Mouse (Mus musculus): ENCODE results near the gene Tgm4. TPM values are rescaled to one million over a fixed set of nuclear protein-coding genes. Genes with fewer than 3 reads are reported as not detected.

Gene Tgm4
- 0.52 and 0.60 TPM in 2 replicates for polyA plus RNA-seq (2012; rRNA removed)

DNA sequence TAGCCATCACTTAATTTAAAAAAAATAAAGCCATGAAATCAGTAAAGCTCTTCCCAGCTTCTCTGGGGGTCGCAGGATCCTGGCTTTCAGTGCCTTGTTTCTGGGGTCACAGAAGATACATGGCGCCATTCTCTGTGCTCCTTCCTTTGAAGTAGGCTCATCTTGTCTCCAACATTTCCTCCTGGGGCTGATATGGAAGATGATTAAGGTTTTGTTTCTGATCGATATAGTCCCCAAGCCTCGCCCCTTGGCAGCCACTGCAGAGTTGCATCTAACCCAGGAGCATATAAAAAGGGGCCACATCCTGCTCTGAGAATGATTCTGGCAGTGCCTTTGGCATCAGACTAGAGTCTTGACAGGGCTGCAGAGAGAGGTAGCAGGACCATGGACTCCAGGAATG, at the start of gene Tgm4:
Gene Tgm4 (plus strand): TSS at position 301 of the 400 bp plus-strand sequence.

GRCm38 (mm10) chr9:123020995-123021631, 13.4 kb upstream of the Tgm4 start, which contains the start of gene Tmem42:
Tmem42 (plus strand) TSS chr9:123021326.

GRCm38 (mm10) chr9:123112805-123113521, 78.4 kb downstream of the Tgm4 start, which contains the start of the genes Zdhhc3 and Exosc7:
Zdhhc3 (minus strand) TSS chr9:123113205.
Exosc7 (plus strand) TSS chr9:123113215.

Other genes with a start within 250 kb of the Tgm4 start
- 7.1 and 7.6 TPM in 2 replicates for gene Tcaim, start 229.2 kb upstream of the Tgm4 start, polyA plus RNA-seq (2012; rRNA removed)
- not detected in 2 replicates for gene Gm35549, start 190.7 kb upstream of the Tgm4 start, polyA plus RNA-seq (2012; rRNA removed)
- 186 and 197 TPM in 2 replicates for gene Zfp445, start 168.7 kb upstream of the Tgm4 start, polyA plus RNA-seq (2012; rRNA removed)
- 5.5 and 5.9 TPM in 2 replicates for gene Zkscan7, start 149.0 kb upstream of the Tgm4 start, polyA plus RNA-seq (2012; rRNA removed)
- gene Zfp105, start 111.7 kb upstream of the Tgm4 start, polyA plus RNA-seq (2012; rRNA removed) = 8.4 and 9.6 TPM in 2 replicates
- gene 1110059G10Rik, start 83.7 kb upstream of the Tgm4 start, polyA plus RNA-seq (2012; rRNA removed) = 21.4 and 22.0 TPM in 2 replicates
- gene Kif15, start 83.7 kb upstream of the Tgm4 start, polyA plus RNA-seq (2012; rRNA removed) = 7.3 and 8.7 TPM in 2 replicates
- 23.3 and 24.8 TPM in 2 replicates for gene Tmem42, start 13.4 kb upstream of the Tgm4 start, polyA plus RNA-seq (2012; rRNA removed)
- gene Zdhhc3, start 78.5 kb downstream of the Tgm4 start, polyA plus RNA-seq (2012; rRNA removed) = 72.1 and 72.9 TPM in 2 replicates
- gene Exosc7, start 78.5 kb downstream of the Tgm4 start, polyA plus RNA-seq (2012; rRNA removed) = 89.0 and 89.8 TPM in 2 replicates
- gene Clec3b, start 116.2 kb downstream of the Tgm4 start, polyA plus RNA-seq (2012; rRNA removed) = 10.1 and 14.0 TPM in 2 replicates
- 0.52 and 1.1 TPM in 2 replicates for gene Cdcp1, start 181.3 kb downstream of the Tgm4 start, polyA plus RNA-seq (2012; rRNA removed)
- gene Tmem158, start 226.0 kb downstream of the Tgm4 start, polyA plus RNA-seq (2012; rRNA removed) = 76.0 and 94.1 TPM in 2 replicates

Measured in central nervous system, embryonic 18 days (tissue).